In genomic region chr10:67099183-67099929, GRCm38 (mm10) we compare ENCODE assay signal across 9 mouse cellular contexts. TPM values are rescaled to one million over a fixed set of nuclear protein-coding genes. Genes with fewer than 3 reads are reported as not detected.
DNase-seq lines count a peak whose midpoint lies in the region; ATAC-seq lines count a peak whose summit lies in the region.
"Had no signal": no experiment of that assay in that cellular context is flagged by ENCODE, and none has a peak within 500 bp of the region (broad histone marks: within the 10 kb centered on the region; RNA-seq: fewer than 3 reads in every experiment).

No protein-coding gene starts in this region.

- no peak for ATAC-seq in heart, embryonic 13.5 days (ENCODE audit: extremely low read depth, insufficient number of reproducible peaks, low FRiP score, low TSS enrichment)
- ATAC-seq in megakaryocyte, adult 5-6 weeks (ENCODE audit: poor library complexity, severe bottlenecking): no peak
- ATAC-seq in limb, embryonic 13.5 days (ENCODE audit: low FRiP score, low read depth): no peak
- ATAC-seq in frontal cortex, adult (ENCODE audit: low TSS enrichment): no peak

- no peaks in the 10 kb centered on the region for H3K27me3 ChIP-seq in heart, embryonic 13.5 days (replicated peaks)
- no peaks in the 10 kb centered on the region for H3K27me3 ChIP-seq in megakaryocyte, embryonic 14.5 days (replicated peaks)
- H3K27me3 ChIP-seq in limb, embryonic 13.5 days: no peaks in the 10 kb centered on the region

- peak overlapping the region; percentile 76 for H3K4me2 ChIP-seq in heart, embryonic 13.5 days
- H3K4me2 ChIP-seq in limb, embryonic 13.5 days (replicated peaks): peak overlapping the region; percentile 78

- no peaks in the 10 kb centered on the region for H3K9me3 ChIP-seq in heart, embryonic 13.5 days
- no peaks in the 10 kb centered on the region for H3K9me3 ChIP-seq in megakaryocyte, embryonic 14.5 days
- no peaks in the 10 kb centered on the region for H3K9me3 ChIP-seq in limb, embryonic 13.5 days
- H3K9me3 ChIP-seq: G1E had no signal

- peak overlapping the region; percentile 100 for H3K9ac ChIP-seq in heart, embryonic 13.5 days
- no peak overlapping the region for H3K9ac ChIP-seq in limb, embryonic 13.5 days

- peaks cover 74% of the 10 kb centered on the region for H3K4me1 ChIP-seq in heart, embryonic 13.5 days
- H3K4me1 ChIP-seq in megakaryocyte, embryonic 14.5 days: peaks cover 62% of the 10 kb centered on the region
- peaks cover 60% of the 10 kb centered on the region for H3K4me1 ChIP-seq in limb, embryonic 13.5 days

- H3K36me3 ChIP-seq in heart, embryonic 13.5 days: no peaks in the 10 kb centered on the region
- peaks cover 17% of the 10 kb centered on the region for H3K36me3 ChIP-seq in megakaryocyte, embryonic 14.5 days (replicated peaks; ENCODE audit: low read length)
- no peaks in the 10 kb centered on the region for H3K36me3 ChIP-seq in limb, embryonic 13.5 days

- H3K4me3 ChIP-seq in heart, embryonic 13.5 days: peak overlapping the region; percentile 90
- H3K4me3 ChIP-seq in megakaryocyte, embryonic 14.5 days (replicated peaks): peak overlapping the region; percentile 15
- H3K4me3 ChIP-seq in limb, embryonic 13.5 days: peak overlapping the region; percentile 89; the same call in 1 of the 2 replicates

- 44% methylated on average over 13 of the region's 13 CpGs for WGBS in heart, embryonic 13.5 days
- WGBS in limb, embryonic 13.5 days: 67% methylated on average over 13 of the region's 13 CpGs

- no peak for DNase-seq in heart, postnatal 4 days
- no peak for DNase-seq in thymus, postnatal 14 days
- no peak for DNase-seq in adrenal gland, adult 18-20 months (ENCODE audit: low spot score in 2 of 2)

- H3K27ac ChIP-seq in heart, embryonic 13.5 days (replicated peaks): peak overlapping the region; percentile 99; the same call in 1 of the 2 replicates
- no peak overlapping the region for H3K27ac ChIP-seq in limb, embryonic 13.5 days

RNA-seq across cellular contexts. Expression of gene Reep3, which starts 2.6 kb away (rescaled TPM):
- 23.2 and 26.4 TPM in 2 replicates for polyA plus RNA-seq in heart, embryonic 13.5 days (2015; fragmentation: Nextera tagmentation; extraction: Ambion mirVana)
- total RNA-seq in heart, postnatal 4 days (2021): 10 to 100 TPM; 42.9 to 43.7 TPM
- 0.62 and 0.97 TPM in 2 replicates for polyA plus RNA-seq in megakaryocyte, embryonic 14.5 days (2012; ENCODE audit: insufficient read depth, low replicate concordance)
- 84.2 and 101 TPM in 2 replicates for total RNA-seq in megakaryocyte, adult 5-6 weeks (2015)
- 46.7 and 59.2 TPM in 2 replicates for total RNA-seq in megakaryocyte, adult 5-6 weeks (2017)
- polyA plus RNA-seq in limb, embryonic 13.5 days (2015; fragmentation: Nextera tagmentation; extraction: Ambion mirVana): 48.6 and 50.3 TPM in 2 replicates
- 10 to 100 TPM; 40.7 to 41.0 TPM for total RNA-seq in adrenal gland, adult 18-20 months (2021)

RNA-seq across cellular contexts. Expression of gene Jmjd1c, which starts 3.4 kb away (rescaled TPM):
- 30.3 and 30.8 TPM in 2 replicates for polyA plus RNA-seq in heart, embryonic 13.5 days (2015; fragmentation: Nextera tagmentation; extraction: Ambion mirVana)
- 10 to 100 TPM; 66.7 to 70.5 TPM for total RNA-seq in heart, postnatal 4 days (2021)
- polyA plus RNA-seq in megakaryocyte, embryonic 14.5 days (2012; ENCODE audit: insufficient read depth, low replicate concordance): 0.47 and 4.9 TPM in 2 replicates
- 96.1 and 96.7 TPM in 2 replicates for total RNA-seq in megakaryocyte, adult 5-6 weeks (2015)
- 69.0 and 91.8 TPM in 2 replicates for total RNA-seq in megakaryocyte, adult 5-6 weeks (2017)
- polyA plus RNA-seq in limb, embryonic 13.5 days (2015; fragmentation: Nextera tagmentation; extraction: Ambion mirVana): 47.3 and 52.4 TPM in 2 replicates
- 10 to 100 TPM; 44.4 to 49.7 TPM for total RNA-seq in adrenal gland, adult 18-20 months (2021)

Comparison
In these comparisons a context has a peak if more than half of its experiments do, and no peak if none do; other contexts are left out.
1. H3K4me3 ChIP-seq: peak in every context shown above with its lines; median percentile 90 in heart, embryonic 13.5 days; 89 in limb, embryonic 13.5 days; 15 in megakaryocyte, embryonic 14.5 days.